Mouse (Mus musculus): ENCODE data around the gene Atp4b. TPM values are rescaled to one million over a fixed set of nuclear protein-coding genes. Genes with fewer than 3 reads are reported as not detected.

Atp4b gene
- polyA plus RNA-seq, 1 experiment from 2014 or later: not detected

- 51% methylated on average over 12 of the region's 12 CpGs for WGBS
Observed at GRCm38 (mm10) chr8:13413823-13414390, 17.3 kb upstream of the Atp4b start.

GRCm38 (mm10) chr8:13412891-13413558, 16.4 kb upstream of the Atp4b start:
- ATAC-seq (ENCODE audit: insufficient number of reproducible peaks, low FRiP score, low TSS enrichment, low read depth): no peak
- Histone ChIP-seq H3K27ac (no peak overlapping the region), H3K4me2 (no peak overlapping the region), H3K36me3 (no peaks in the 10 kb centered on the region), H3K27me3 (no peaks in the 10 kb centered on the region), H3K9ac (no peak overlapping the region), H3K9me3 (no peaks in the 10 kb centered on the region), H3K4me3 (no peak overlapping the region), H3K4me1 (no peaks in the 10 kb centered on the region)
- 60% methylated on average over 13 of the region's 13 CpGs for WGBS

More at GRCm38 (mm10) chr8:13413823-13414390, 17.3 kb upstream of the Atp4b start:
- H3K27me3 ChIP-seq: no peaks in the 10 kb centered on the region
- no peaks in the 10 kb centered on the region for H3K36me3 ChIP-seq
- H3K4me3 ChIP-seq: no peak overlapping the region
- H3K27ac ChIP-seq: no peak overlapping the region
- no peak overlapping the region for H3K4me2 ChIP-seq
- no peaks in the 10 kb centered on the region for H3K4me1 ChIP-seq
- no peak overlapping the region for H3K9ac ChIP-seq
- no peaks in the 10 kb centered on the region for H3K9me3 ChIP-seq
- ATAC-seq (ENCODE audit: insufficient number of reproducible peaks, low FRiP score, low TSS enrichment, low read depth): no peak

- Histone ChIP-seq H3K36me3 (no peaks in the 10 kb centered on the region), H3K4me1 (no peaks in the 10 kb centered on the region), H3K27me3 (no peaks in the 10 kb centered on the region), H3K27ac (no peak overlapping the region), H3K9ac (no peak overlapping the region), H3K4me2 (no peak overlapping the region), H3K9me3 (no peaks in the 10 kb centered on the region), H3K4me3 (no peak overlapping the region)
- 22% methylated on average over 6 of the region's 6 CpGs for WGBS
- no peak for ATAC-seq (ENCODE audit: insufficient number of reproducible peaks, low FRiP score, low TSS enrichment, low read depth)
Observed at GRCm38 (mm10) chr8:13411597-13411996, 15.0 kb upstream of the Atp4b start.

GRCm38 (mm10) chr8:13406011-13406410, 9.4 kb upstream of the Atp4b start:
- 76% methylated on average over 5 of the region's 5 CpGs for WGBS
- no peak for ATAC-seq (ENCODE audit: insufficient number of reproducible peaks, low FRiP score, low TSS enrichment, low read depth)
- H3K9me3 ChIP-seq: no peaks in the 10 kb centered on the region
- no peak overlapping the region for H3K9ac ChIP-seq
- H3K4me2 ChIP-seq: no peak overlapping the region
- H3K36me3 ChIP-seq: no peaks in the 10 kb centered on the region
- H3K27ac ChIP-seq: no peak overlapping the region
- H3K4me3 ChIP-seq: no peak overlapping the region
- no peaks in the 10 kb centered on the region for H3K27me3 ChIP-seq
- no peaks in the 10 kb centered on the region for H3K4me1 ChIP-seq

- no peak within 1 kb of the TSS for H3K27ac ChIP-seq
- no peak within 1 kb of the TSS for H3K9ac ChIP-seq
- H3K4me3 ChIP-seq: no peak within 1 kb of the TSS
- WGBS: 76% methylated on average over 5 of the region's 5 CpGs
- no peaks in the 10 kb centered on the region for H3K36me3 ChIP-seq
- H3K4me2 ChIP-seq: no peak within 1 kb of the TSS
- H3K4me1 ChIP-seq: no peaks in the 10 kb centered on the region
- H3K9me3 ChIP-seq: no peaks in the 10 kb centered on the region
- ATAC-seq (ENCODE audit: insufficient number of reproducible peaks, low FRiP score, low TSS enrichment, low read depth): no peak
- no peaks in the 10 kb centered on the region for H3K27me3 ChIP-seq
Observed at GRCm38 (mm10) chr8:13404666-13405131, 8.1 kb upstream of the Atp4b start, which contains the start of gene Grk1. TSS of gene Grk1 (plus strand) at chr8:13405081.

- Histone ChIP-seq H3K9me3 (no peaks in the 10 kb centered on the region), H3K9ac (no peak overlapping the region), H3K27me3 (no peaks in the 10 kb centered on the region), H3K36me3 (no peaks in the 10 kb centered on the region), H3K27ac (no peak overlapping the region), H3K4me1 (no peaks in the 10 kb centered on the region), H3K4me3 (no peak overlapping the region), H3K4me2 (no peak overlapping the region)
- no peak for ATAC-seq (ENCODE audit: insufficient number of reproducible peaks, low FRiP score, low TSS enrichment, low read depth)
- WGBS: 63% methylated on average over 6 of the region's 6 CpGs
Observed at GRCm38 (mm10) chr8:13403517-13403916, 6.9 kb upstream of the Atp4b start.

- 0 out of 2 replicates have a peak, but pooled peaks have one; percentile 52 for ATAC-seq (ENCODE audit: insufficient number of reproducible peaks, low FRiP score, low TSS enrichment, low read depth)
- Histone ChIP-seq H3K36me3 (no peaks in the 10 kb centered on the region), H3K4me2 (no peak overlapping the region), H3K9ac (no peak overlapping the region), H3K9me3 (no peaks in the 10 kb centered on the region), H3K4me3 (no peak overlapping the region), H3K27ac (no peak overlapping the region), H3K4me1 (no peaks in the 10 kb centered on the region), H3K27me3 (no peaks in the 10 kb centered on the region)
- WGBS: 90% methylated on average over 7 of the region's 7 CpGs
Observed at GRCm38 (mm10) chr8:13393869-13394268, 2.8 kb downstream of the Atp4b start.

- no peak overlapping the region for H3K4me2 ChIP-seq
- 0 out of 2 replicates have a peak, but pooled peaks have one; percentile 19 for ATAC-seq (ENCODE audit: insufficient number of reproducible peaks, low FRiP score, low TSS enrichment, low read depth)
- no peaks in the 10 kb centered on the region for H3K9me3 ChIP-seq
- H3K27me3 ChIP-seq: no peaks in the 10 kb centered on the region
- WGBS: 63% methylated on average over 2 of the region's 2 CpGs
- no peaks in the 10 kb centered on the region for H3K4me1 ChIP-seq
- H3K9ac ChIP-seq: no peak overlapping the region
- H3K4me3 ChIP-seq: no peak overlapping the region
- H3K27ac ChIP-seq: no peak overlapping the region
- no peaks in the 10 kb centered on the region for H3K36me3 ChIP-seq
Observed at GRCm38 (mm10) chr8:13388744-13389143, 7.9 kb downstream of the Atp4b start.

GRCm38 (mm10) chr8:13387728-13388127, 8.9 kb downstream of the Atp4b start:
- ATAC-seq (ENCODE audit: insufficient number of reproducible peaks, low FRiP score, low TSS enrichment, low read depth): no peak
- no peaks in the 10 kb centered on the region for H3K4me1 ChIP-seq

GRCm38 (mm10) chr8:13386366-13386765, 10.3 kb downstream of the Atp4b start:
- Histone ChIP-seq H3K4me3 (no peak overlapping the region), H3K9ac (no peak overlapping the region), H3K36me3 (no peaks in the 10 kb centered on the region), H3K27me3 (no peaks in the 10 kb centered on the region), H3K4me1 (no peaks in the 10 kb centered on the region), H3K4me2 (no peak overlapping the region), H3K9me3 (no peaks in the 10 kb centered on the region), H3K27ac (no peak overlapping the region)
- no peak for ATAC-seq (ENCODE audit: insufficient number of reproducible peaks, low FRiP score, low TSS enrichment, low read depth)
- WGBS: 77% methylated on average over 13 of the region's 13 CpGs

More at GRCm38 (mm10) chr8:13387728-13388127, 8.9 kb downstream of the Atp4b start:
- H3K4me3 ChIP-seq: no peak overlapping the region
- 71% methylated on average over 8 of the region's 8 CpGs for WGBS
- no peak overlapping the region for H3K27ac ChIP-seq
- no peaks in the 10 kb centered on the region for H3K36me3 ChIP-seq
- no peaks in the 10 kb centered on the region for H3K9me3 ChIP-seq
- no peaks in the 10 kb centered on the region for H3K27me3 ChIP-seq
- no peak overlapping the region for H3K9ac ChIP-seq
- H3K4me2 ChIP-seq: no peak overlapping the region

- Histone ChIP-seq H3K36me3 (peaks cover 23% of the 10 kb centered on the region), H3K4me1 (no peaks in the 10 kb centered on the region), H3K4me2 (no peak overlapping the region), H3K27ac (no peak overlapping the region), H3K4me3 (no peak overlapping the region), H3K9me3 (no peaks in the 10 kb centered on the region), H3K27me3 (no peaks in the 10 kb centered on the region), H3K9ac (no peak overlapping the region)
- ATAC-seq (ENCODE audit: insufficient number of reproducible peaks, low FRiP score, low TSS enrichment, low read depth): no peak
- WGBS: 91% methylated on average over 4 of the region's 4 CpGs
Observed at GRCm38 (mm10) chr8:13382999-13383398, 13.6 kb downstream of the Atp4b start.

- 89% methylated on average over 3 of the region's 3 CpGs for WGBS
- Histone ChIP-seq H3K9me3 (no peaks in the 10 kb centered on the region), H3K4me2 (no peak overlapping the region), H3K27me3 (no peaks in the 10 kb centered on the region), H3K36me3 (peaks cover 24% of the 10 kb centered on the region), H3K4me1 (no peaks in the 10 kb centered on the region), H3K4me3 (no peak overlapping the region), H3K27ac (no peak overlapping the region), H3K9ac (no peak overlapping the region)
- no peak for ATAC-seq (ENCODE audit: insufficient number of reproducible peaks, low FRiP score, low TSS enrichment, low read depth)
Observed at GRCm38 (mm10) chr8:13382536-13382935, 14.1 kb downstream of the Atp4b start.
